Mouse (Mus musculus) intestine, embryonic 16.5 days (tissue): ENCODE results near the gene Ube2cbp. TPM values are rescaled to one million over a fixed set of nuclear protein-coding genes. Genes with fewer than 3 reads are reported as not detected.

ENCODE experiments used
- ATAC-seq: fragments of 200-750 bp; cut with Nextera tagmentation; 2 replicates; pipeline ENCODE4 v1.8.0; 2017; ENCODE audit warnings: moderate TSS enrichment, moderate library complexity
- H3K27ac ChIP-seq: fragments of 300-500 bp; sonication (generic); 2 replicates; pipeline ENCODE4 v1.5.1; 2014; ENCODE audit warnings: mild to moderate bottlenecking, low read length
- H3K27me3 ChIP-seq: fragments of 300-500 bp; sonication (generic); replicated peaks from 2 replicates; pipeline ENCODE4 v1.6.1; 2014; ENCODE audit warnings: low read length, control low read depth, mixed read lengths; ENCODE audit not compliant: control insufficient read depth, insufficient read depth
- H3K36me3 ChIP-seq: fragments of 300-500 bp; sonication (generic); 2 replicates; pipeline ENCODE4 v1.6.1; 2014; ENCODE audit warnings: low read length, control low read depth; ENCODE audit not compliant: control insufficient read depth, insufficient read depth
- H3K4me1 ChIP-seq: fragments of 300-500 bp; sonication (generic); 2 replicates; pipeline ENCODE4 v1.6.1; 2014; ENCODE audit warnings: low read length, control low read depth, mixed read lengths; ENCODE audit not compliant: control insufficient read depth, insufficient read depth
- H3K4me2 ChIP-seq: fragments of 300-500 bp; sonication (generic); 2 replicates; pipeline ENCODE4 v1.6.1; 2014; ENCODE audit warnings: low read depth, low read length, control low read depth
- H3K4me3 ChIP-seq: fragments of 300-500 bp; sonication (generic); 2 replicates; pipeline ENCODE4 v1.5.1; 2014; ENCODE audit warnings: mild to moderate bottlenecking, low read length
- H3K9ac ChIP-seq: fragments of 300-500 bp; sonication (generic); 2 replicates; pipeline ENCODE4 v1.6.1; 2014; ENCODE audit warnings: low read depth, low read length
- H3K9me3 ChIP-seq: fragments of 300-500 bp; sonication (generic); 2 replicates; pipeline ENCODE4 v1.6.1; 2016; ENCODE audit warnings: low read length, control low read depth; ENCODE audit not compliant: control insufficient read depth
- WGBS: fragments of 180-500 bp; shearing (Covaris S2); extraction: QIAGEN DNeasy Blood & Tissue Kit; methylation state at CpG from one replicate; pipeline ENCODE4 v1.1.7; 2014; 5-methylcytosine and 5-hydroxymethylcytosine counted together
- polyA plus RNA-seq: library from polyadenylated mRNA; unstranded; fragments of >200 nt; fragmentation: Nextera tagmentation; extraction: Ambion mirVana; gene quantifications from 2 replicates; pipeline ENCODE4 v1.2.1, GENCODE M21; 2015

Ube2cbp gene
- polyA plus RNA-seq, 1 experiment from 2014 or later, result 4.7 TPM

DNA sequence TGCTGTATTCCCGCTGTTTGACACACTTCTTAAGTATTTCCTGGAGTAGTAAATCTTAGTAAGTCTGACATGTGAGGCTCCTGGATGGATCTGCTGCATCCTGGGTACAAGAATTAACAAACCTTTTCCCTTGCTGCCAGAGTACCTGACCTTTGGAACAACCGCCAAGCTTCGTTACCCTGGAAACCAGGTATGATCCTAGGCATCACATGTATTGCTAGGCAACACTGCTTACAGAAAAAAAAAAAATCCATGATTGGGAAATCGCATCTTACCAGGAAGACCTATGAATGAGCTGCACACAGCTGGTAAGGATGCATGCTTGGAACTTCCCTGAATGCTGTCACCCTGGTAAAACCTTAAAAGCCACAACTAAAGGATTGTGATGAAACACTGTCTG, 22.5 kb downstream of the Ube2cbp start:
- Histone ChIP-seq H3K27me3 (no peaks in the 10 kb centered on the region), H3K4me2 (no peak overlapping the region), H3K4me3 (no peak overlapping the region), H3K4me1 (no peaks in the 10 kb centered on the region), H3K36me3 (no peaks in the 10 kb centered on the region), H3K27ac (no peak overlapping the region), H3K9ac (no peak overlapping the region), H3K9me3 (peaks cover 7% of the 10 kb centered on the region; the same call in 1 of the 2 replicates)
- 51% methylated on average over 4 of the region's 4 CpGs for WGBS
- peak; percentile 95 for ATAC-seq

- Histone ChIP-seq H3K4me1 (no peaks in the 10 kb centered on the region), H3K27ac (no peak overlapping the region), H3K4me2 (no peak overlapping the region), H3K4me3 (no peak overlapping the region), H3K27me3 (no peaks in the 10 kb centered on the region), H3K9me3 (no peaks in the 10 kb centered on the region), H3K9ac (no peak overlapping the region), H3K36me3 (no peaks in the 10 kb centered on the region)
- no peak for ATAC-seq
- 74% methylated on average over 11 of the region's 11 CpGs for WGBS
These were observed 26.3 kb downstream of the Ube2cbp start for GRCm38 (mm10) chr9:86438337-86439009.

DNA sequence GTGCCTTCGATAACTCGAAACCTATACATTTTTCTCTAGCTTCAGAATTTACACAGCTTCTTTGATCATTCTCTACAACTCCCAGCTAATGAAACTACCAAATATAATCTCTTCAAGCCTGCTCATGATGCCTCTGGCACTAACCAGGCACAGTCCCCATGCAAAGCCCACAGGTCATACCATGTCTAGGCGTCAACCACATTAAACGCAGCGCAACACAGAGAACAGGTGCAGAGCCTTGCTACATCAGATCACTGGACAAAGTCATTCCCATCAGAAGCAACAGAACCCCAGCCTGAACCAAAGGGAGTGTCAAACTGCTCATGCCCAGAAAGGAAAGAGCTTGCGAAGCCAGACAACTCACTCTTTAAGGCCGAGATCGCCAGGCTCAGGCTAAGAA, 28.1 kb downstream of the Ube2cbp start:
- Histone ChIP-seq H3K27ac (no peak overlapping the region), H3K9ac (no peak overlapping the region), H3K36me3 (no peaks in the 10 kb centered on the region), H3K9me3 (no peaks in the 10 kb centered on the region), H3K4me1 (no peaks in the 10 kb centered on the region), H3K27me3 (no peaks in the 10 kb centered on the region), H3K4me2 (no peak overlapping the region), H3K4me3 (no peak overlapping the region)
- ATAC-seq, result no peak
- 94% methylated on average over 8 of the region's 8 CpGs for WGBS

DNA sequence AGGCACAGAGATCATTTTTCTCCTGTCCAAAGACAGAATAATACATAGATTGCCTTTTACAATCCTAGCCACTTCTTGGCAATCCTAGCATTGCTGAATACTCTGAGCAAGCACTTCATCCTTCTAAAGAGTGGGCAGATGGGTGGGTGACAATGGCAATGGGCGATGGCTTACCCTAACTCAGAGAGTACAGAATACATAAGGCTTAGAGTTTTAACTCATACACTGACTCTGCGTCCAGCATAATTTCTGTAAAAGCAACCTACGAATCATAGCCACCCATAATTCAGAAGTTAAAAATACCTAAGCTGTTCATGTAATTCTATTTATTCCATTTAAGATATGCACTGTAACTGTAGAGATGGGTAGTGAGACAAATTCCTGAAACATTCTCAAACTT, 29.2 kb downstream of the Ube2cbp start:
- Histone ChIP-seq H3K4me2 (no peak overlapping the region), H3K4me1 (no peaks in the 10 kb centered on the region), H3K9ac (no peak overlapping the region), H3K27me3 (no peaks in the 10 kb centered on the region), H3K36me3 (no peaks in the 10 kb centered on the region), H3K9me3 (no peaks in the 10 kb centered on the region), H3K4me3 (no peak overlapping the region), H3K27ac (no peak overlapping the region)
- WGBS, result 93% methylated on average over 3 of the region's 3 CpGs
- no peak for ATAC-seq

GRCm38 (mm10) chr9:86423331-86423730, 41.4 kb downstream of the Ube2cbp start:
- Histone ChIP-seq H3K4me1 (no peaks in the 10 kb centered on the region), H3K9ac (no peak overlapping the region), H3K4me2 (no peak overlapping the region), H3K27me3 (no peaks in the 10 kb centered on the region), H3K4me3 (no peak overlapping the region), H3K36me3 (no peaks in the 10 kb centered on the region), H3K9me3 (no peaks in the 10 kb centered on the region), H3K27ac (no peak overlapping the region)
- no peak for ATAC-seq
- WGBS, result 74% methylated on average over 4 of the region's 4 CpGs

DNA sequence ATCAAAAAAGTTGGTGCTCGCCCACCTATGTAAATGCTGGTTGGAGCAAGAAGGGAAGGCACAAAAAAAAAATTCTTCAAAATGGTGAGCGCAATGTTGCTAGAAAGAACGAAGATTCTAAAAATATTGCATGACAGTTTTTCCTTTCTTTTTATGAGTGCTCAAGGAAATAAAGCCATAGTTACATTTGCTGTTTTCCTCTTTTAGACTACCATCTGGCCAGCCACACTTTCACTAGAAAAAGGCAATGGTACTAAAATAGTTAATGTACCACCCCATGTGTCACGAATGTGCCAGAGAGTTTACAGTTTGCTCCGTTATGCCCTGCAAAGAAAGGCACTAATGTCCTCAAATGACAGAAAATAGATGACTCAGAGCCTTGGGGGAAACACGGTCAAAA, 45.4 kb downstream of the Ube2cbp start:
- WGBS, result 75% methylated on average over 6 of the region's 6 CpGs
- H3K27ac ChIP-seq, result no peak overlapping the region
- no peaks in the 10 kb centered on the region for H3K9me3 ChIP-seq
- no peak overlapping the region for H3K4me3 ChIP-seq
- ATAC-seq, result no peak
- no peak overlapping the region for H3K9ac ChIP-seq
- no peaks in the 10 kb centered on the region for H3K4me1 ChIP-seq
- no peaks in the 10 kb centered on the region for H3K27me3 ChIP-seq
- no peak overlapping the region for H3K4me2 ChIP-seq
- H3K36me3 ChIP-seq, result no peaks in the 10 kb centered on the region

- H3K27ac ChIP-seq, result no peak overlapping the region
- no peaks in the 10 kb centered on the region for H3K9me3 ChIP-seq
- H3K4me3 ChIP-seq, result no peak overlapping the region
- no peaks in the 10 kb centered on the region for H3K36me3 ChIP-seq
- ATAC-seq, result no peak
- H3K27me3 ChIP-seq, result no peaks in the 10 kb centered on the region
- no peak overlapping the region for H3K4me2 ChIP-seq
- H3K9ac ChIP-seq, result no peak overlapping the region
- 93% methylated on average over 1 of the region's 1 CpGs for WGBS
- H3K4me1 ChIP-seq, result no peaks in the 10 kb centered on the region
These were observed 46.8 kb downstream of the Ube2cbp start for GRCm38 (mm10) chr9:86417971-86418370.

DNA sequence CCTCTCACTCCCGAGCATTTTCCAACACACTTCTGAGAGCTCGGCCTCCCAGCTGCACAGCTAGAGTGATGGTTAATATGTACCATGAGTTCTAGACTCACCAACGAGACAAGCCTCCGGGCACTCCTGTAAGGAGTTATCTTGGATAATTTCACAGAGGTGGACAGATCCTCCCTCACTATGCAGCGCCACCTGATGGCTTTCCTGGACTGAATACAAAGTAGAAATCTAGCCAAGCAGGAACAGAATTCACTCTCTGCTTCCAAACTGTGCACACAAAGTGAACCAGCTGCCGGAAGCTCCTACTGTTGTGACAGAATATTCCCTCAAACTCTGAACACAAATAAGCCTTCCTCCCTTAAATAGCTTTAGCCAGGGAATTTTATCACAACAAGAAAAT, 69.0 kb downstream of the Ube2cbp start:
- Histone ChIP-seq H3K27me3 (no peaks in the 10 kb centered on the region), H3K4me2 (no peak overlapping the region), H3K36me3 (no peaks in the 10 kb centered on the region), H3K9me3 (no peaks in the 10 kb centered on the region), H3K4me1 (peaks cover 8% of the 10 kb centered on the region; the same call in 1 of the 2 replicates), H3K27ac (no peak overlapping the region), H3K9ac (no peak overlapping the region), H3K4me3 (no peak overlapping the region)
- ATAC-seq, result no peak
- 71% methylated on average over 6 of the region's 6 CpGs for WGBS

DNA sequence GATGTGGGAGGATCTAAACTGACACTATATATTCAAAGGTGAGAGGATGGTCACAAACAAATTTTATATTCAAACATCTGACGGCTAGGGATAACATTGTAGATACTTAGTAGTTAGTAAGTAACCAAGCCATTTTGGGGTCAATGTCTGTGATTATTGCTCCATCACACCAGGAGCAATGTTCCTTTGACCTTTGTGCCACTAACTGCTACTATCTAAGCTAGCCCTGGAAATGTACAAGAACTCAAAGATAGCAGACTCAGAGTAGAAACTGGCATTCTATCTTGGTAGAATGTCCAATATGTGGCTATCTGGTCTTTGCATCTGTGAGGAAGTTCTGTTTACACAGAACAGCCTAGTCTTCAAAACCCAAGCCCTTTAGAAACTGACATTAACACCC, 69.7 kb downstream of the Ube2cbp start:
- no peak overlapping the region for H3K27ac ChIP-seq
- no peak overlapping the region for H3K4me2 ChIP-seq
- 68% methylated on average over 1 of the region's 1 CpGs for WGBS
- no peaks in the 10 kb centered on the region for H3K27me3 ChIP-seq
- ATAC-seq, result peak; percentile 86
- H3K9ac ChIP-seq, result no peak overlapping the region
- H3K36me3 ChIP-seq, result no peaks in the 10 kb centered on the region
- no peak overlapping the region for H3K4me3 ChIP-seq
- H3K9me3 ChIP-seq, result no peaks in the 10 kb centered on the region
- H3K4me1 ChIP-seq, result peaks cover 8% of the 10 kb centered on the region; the same call in 1 of the 2 replicates
